Mouse (Mus musculus): ENCODE measurements around the gene Vegfb.

GRCm38 (mm10) chr19:6941372-6942248, 45.8 kb downstream of the Vegfb start, which contains the start of gene Bad:
- TF ChIP-seq CTCF (IDR thresholded peaks at IDR 0.05; ENCODE audit: low read depth), result peak; percentile 48
- TF ChIP-seq EP300 (optimal IDR thresholded peaks at IDR 0.05), result peak; percentile 66

Data from stomach, postnatal 0 days (tissue).